Mouse (Mus musculus) liver, embryonic 13.5 days (tissue): Measurements from ENCODE around the gene Pip5k1b. TPM values are rescaled to one million over a fixed set of nuclear protein-coding genes. Genes with fewer than 3 reads are reported as not detected.

ENCODE experiments used
- ATAC-seq: fragments of 200-750 bp; cut with Nextera tagmentation; 2 replicates; pipeline ENCODE4 v1.8.0; 2017; ENCODE audit warnings: low read depth, mild to moderate bottlenecking, moderate number of reproducible peaks, moderate library complexity
- DNase-seq: peaks from one replicate; pipeline ENCODE4 v3.0.0; 2022
- H3K27ac ChIP-seq: fragments of 300-500 bp; sonication (generic); 2 replicates; pipeline ENCODE4 v1.5.1; 2015; ENCODE audit warnings: moderate library complexity, mild to moderate bottlenecking, inconsistent platforms
- H3K27me3 ChIP-seq: fragments of 300-500 bp; sonication (generic); 2 replicates; pipeline ENCODE4 v1.6.1; 2015; ENCODE audit warnings: mild to moderate bottlenecking, inconsistent platforms
- H3K36me3 ChIP-seq: fragments of 300-500 bp; sonication (generic); 2 replicates; pipeline ENCODE4 v1.6.1; 2015; ENCODE audit warnings: mild to moderate bottlenecking, inconsistent platforms
- H3K4me1 ChIP-seq: fragments of 300-500 bp; sonication (generic); replicated peaks from 2 replicates; pipeline ENCODE4 v1.6.1; 2015; ENCODE audit warnings: inconsistent platforms
- H3K4me2 ChIP-seq: fragments of 300-500 bp; sonication (generic); 2 replicates; pipeline ENCODE4 v1.6.1; 2015; ENCODE audit warnings: inconsistent platforms, mild to moderate bottlenecking, moderate library complexity
- H3K4me3 ChIP-seq: fragments of 300-500 bp; sonication (generic); replicated peaks from 2 replicates; pipeline ENCODE4 v1.5.1; 2015; ENCODE audit warnings: mild to moderate bottlenecking, inconsistent platforms
- H3K9ac ChIP-seq: fragments of 300-500 bp; sonication (generic); 2 replicates; pipeline ENCODE4 v1.6.1; 2015; ENCODE audit warnings: mild to moderate bottlenecking, inconsistent platforms
- H3K9me3 ChIP-seq: fragments of 300-500 bp; sonication (generic); replicated peaks from 2 replicates; pipeline ENCODE4 v1.6.1; 2016; ENCODE audit warnings: inconsistent platforms
- WGBS: fragments of 180-500 bp; shearing (Covaris S2); methylation state at CpG from one replicate; pipeline ENCODE4 v1.1.7; 2015; ENCODE audit not compliant: insufficient replicate concordance; 5-methylcytosine and 5-hydroxymethylcytosine counted together
- polyA plus RNA-seq: library from polyadenylated mRNA; unstranded; fragments of >200 nt; fragmentation: Nextera tagmentation; extraction: Ambion mirVana; gene quantifications from 2 replicates; pipeline ENCODE4 v1.2.1, GENCODE M21; 2015

The Pip5k1b gene
- polyA plus RNA-seq, 1 experiment from 2014 or later, result 8.5 TPM

DNA sequence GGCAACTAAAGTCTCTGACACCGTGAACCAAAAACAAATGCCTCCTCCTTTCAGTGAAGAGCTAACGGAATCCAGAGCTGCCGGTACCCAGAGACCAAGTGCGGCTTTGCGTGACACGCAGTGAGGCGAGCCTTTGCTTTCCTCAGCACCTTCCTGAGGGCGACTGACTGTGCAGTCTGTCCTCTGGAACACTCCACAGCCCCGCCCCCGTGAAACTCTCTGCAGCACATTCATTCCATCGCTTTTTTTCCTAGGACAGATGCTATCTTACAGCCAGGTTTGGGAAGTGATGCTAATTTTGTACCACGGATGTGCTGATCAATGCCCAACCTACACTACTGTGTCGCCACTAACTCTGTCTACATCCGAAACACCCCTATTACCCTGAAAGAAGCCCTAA is 292.9 kb downstream of the Pip5k1b start:
- Histone ChIP-seq H3K27me3 (no peaks in the 10 kb centered on the region), H3K4me3 (no peak overlapping the region), H3K9ac (no peak overlapping the region), H3K4me2 (no peak overlapping the region), H3K36me3 (peaks cover 69% of the 10 kb centered on the region), H3K27ac (no peak overlapping the region), H3K4me1 (peaks cover 7% of the 10 kb centered on the region), H3K9me3 (no peaks in the 10 kb centered on the region)
- ATAC-seq (no peak), DNase-seq (no peak)
- 86% methylated on average over 14 of the region's 14 CpGs for WGBS

- Histone ChIP-seq H3K4me3 (no peak overlapping the region), H3K4me1 (no peaks in the 10 kb centered on the region), H3K36me3 (peaks cover 42% of the 10 kb centered on the region), H3K27me3 (no peaks in the 10 kb centered on the region), H3K9ac (no peak overlapping the region), H3K9me3 (no peaks in the 10 kb centered on the region), H3K27ac (no peak overlapping the region), H3K4me2 (no peak overlapping the region)
- ATAC-seq (no peak), DNase-seq (no peak)
- 71% methylated on average over 12 of the region's 12 CpGs for WGBS
Measured at GRCm38 (mm10) chr19:24259390-24260351, 296.0 kb downstream of the Pip5k1b start.

GRCm38 (mm10) chr19:24258368-24258767 is 297.3 kb downstream of the Pip5k1b start:
- Histone ChIP-seq H3K4me1 (no peaks in the 10 kb centered on the region), H3K9ac (no peak overlapping the region), H3K27me3 (no peaks in the 10 kb centered on the region), H3K4me2 (no peak overlapping the region), H3K9me3 (no peaks in the 10 kb centered on the region), H3K27ac (no peak overlapping the region), H3K4me3 (no peak overlapping the region), H3K36me3 (peaks cover 31% of the 10 kb centered on the region)
- WGBS, result 61% methylated on average over 5 of the region's 5 CpGs
- DNase-seq (no peak), ATAC-seq (no peak)

DNA sequence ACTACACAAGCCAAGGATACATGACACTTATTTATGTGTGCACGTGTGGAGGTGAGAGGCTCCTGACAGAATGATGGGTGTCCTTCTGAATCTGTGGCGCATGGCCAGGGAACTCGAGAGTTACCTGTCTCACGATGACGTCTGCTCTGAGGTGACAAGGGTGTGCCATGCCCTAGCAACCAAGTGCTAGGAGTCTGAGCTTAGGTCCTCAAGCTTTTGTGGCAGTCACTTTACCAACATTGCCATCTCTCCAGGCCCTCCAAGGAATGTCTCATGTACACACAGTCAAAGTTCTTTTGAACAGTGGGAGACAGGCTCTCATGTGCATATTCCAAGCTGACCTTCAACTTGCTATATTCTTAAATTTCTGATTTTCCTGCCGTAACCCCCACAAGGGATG is 297.7 kb downstream of the Pip5k1b start:
- Histone ChIP-seq H3K27ac (no peak overlapping the region), H3K4me1 (no peaks in the 10 kb centered on the region), H3K4me2 (no peak overlapping the region), H3K36me3 (peaks cover 29% of the 10 kb centered on the region), H3K9me3 (no peaks in the 10 kb centered on the region), H3K9ac (no peak overlapping the region), H3K27me3 (no peaks in the 10 kb centered on the region), H3K4me3 (no peak overlapping the region)
- ATAC-seq (no peak), DNase-seq (no peak)
- 78% methylated on average over 6 of the region's 6 CpGs for WGBS

DNA sequence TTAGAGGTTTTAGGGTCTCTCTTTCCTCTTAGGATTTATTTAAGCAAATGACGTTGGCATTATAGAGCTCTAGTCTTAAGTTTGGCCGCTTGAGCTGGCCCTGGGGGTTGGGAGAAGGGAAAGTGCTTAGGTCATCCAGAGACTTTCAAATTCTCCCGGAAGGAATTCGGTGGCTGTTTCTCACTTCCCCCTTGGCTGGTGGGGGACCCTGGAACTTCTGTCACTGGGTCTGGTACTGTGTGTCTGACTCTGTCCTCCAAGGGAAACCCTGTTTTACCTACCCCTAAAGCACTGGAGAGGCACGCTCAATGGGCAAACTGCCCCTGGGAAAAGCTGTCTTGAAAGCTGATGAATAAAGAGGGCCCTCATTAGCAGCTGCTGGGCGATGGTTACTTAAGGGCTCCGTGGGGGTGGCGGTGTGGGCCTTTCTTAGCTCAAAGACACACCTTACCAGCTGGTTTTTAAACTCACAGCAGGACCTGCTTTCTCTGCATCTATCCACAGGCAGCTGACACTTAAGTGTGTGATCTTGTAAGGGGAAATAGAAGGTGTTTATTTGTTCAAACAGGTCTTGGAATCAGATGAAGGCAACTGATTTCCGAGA is 301.9 kb downstream of the Pip5k1b start:
- H3K4me2 ChIP-seq, result no peak overlapping the region
- no peaks in the 10 kb centered on the region for H3K27me3 ChIP-seq
- H3K27ac ChIP-seq, result no peak overlapping the region
- DNase-seq, result no peak
- H3K4me3 ChIP-seq, result no peak overlapping the region
- H3K9me3 ChIP-seq, result no peaks in the 10 kb centered on the region
- no peak for ATAC-seq
- WGBS, result 45% methylated on average over 9 of the region's 9 CpGs
- H3K4me1 ChIP-seq, result no peaks in the 10 kb centered on the region
- H3K36me3 ChIP-seq, result 0 out of 2 replicates have a peak, but pooled peaks cover 4% of the 10 kb centered on the region
- no peak overlapping the region for H3K9ac ChIP-seq

- Histone ChIP-seq H3K4me3 (no peak overlapping the region), H3K9me3 (no peaks in the 10 kb centered on the region), H3K4me2 (no peak overlapping the region), H3K27ac (no peak overlapping the region; the same call in 1 of the 2 replicates), H3K27me3 (no peaks in the 10 kb centered on the region), H3K9ac (no peak overlapping the region), H3K36me3 (no peaks in the 10 kb centered on the region), H3K4me1 (no peaks in the 10 kb centered on the region)
- WGBS, result 19% methylated on average over 6 of the region's 6 CpGs
- no peak for DNase-seq
- ATAC-seq, result no peak
Measured at GRCm38 (mm10) chr19:24251869-24252268, 303.8 kb downstream of the Pip5k1b start.

Other genes starting within 250 kb of the Pip5k1b start
- gene Fam122a, start 78.5 kb downstream of the Pip5k1b start, polyA plus RNA-seq, result 29.7 and 34.6 TPM in 2 replicates
- 0.14 and 0.18 TPM in 2 replicates for gene Tmem252, start 118.1 kb upstream of the Pip5k1b start, polyA plus RNA-seq